Mouse (Mus musculus) midbrain, postnatal 0 days (tissue): ENCODE measurements around the gene Vsig2. TPM values are rescaled to one million over a fixed set of nuclear protein-coding genes. Genes with fewer than 3 reads are reported as not detected.

ENCODE experiments used
- ATAC-seq: fragments of 200-750 bp; cut with Nextera tagmentation; 2 replicates; pipeline ENCODE4 v1.8.0; 2017; ENCODE audit warnings: moderate number of reproducible peaks, mild to moderate bottlenecking, moderate TSS enrichment, moderate library complexity; ENCODE audit not compliant: low FRiP score
- DNase-seq: peaks from one replicate; pipeline ENCODE4 v3.0.0-alpha.2; 2015; ENCODE audit warnings: low spot score
- H3K27ac ChIP-seq: fragments of 300-500 bp; sonication (generic); 2 replicates; pipeline ENCODE4 v1.5.1; 2014; ENCODE audit warnings: low read depth, mild to moderate bottlenecking, low read length, mixed read lengths
- H3K27me3 ChIP-seq: fragments of 300-500 bp; sonication (generic); 2 replicates; pipeline ENCODE4 v1.6.1; 2014; ENCODE audit warnings: low read length, control low read depth, mixed read lengths; ENCODE audit not compliant: insufficient read depth
- H3K36me3 ChIP-seq: fragments of 300-500 bp; sonication (generic); 2 replicates; pipeline ENCODE4 v1.6.1; 2014; ENCODE audit warnings: low read length, control low read depth, mixed read lengths; ENCODE audit not compliant: insufficient read depth
- H3K4me1 ChIP-seq: fragments of 300-500 bp; sonication (generic); 2 replicates; pipeline ENCODE4 v1.6.1; 2014; ENCODE audit warnings: mild to moderate bottlenecking, control low read depth, antibody characterized with exemption, low read length, mixed read lengths; ENCODE audit not compliant: insufficient read depth
- H3K4me2 ChIP-seq: fragments of 300-500 bp; sonication (generic); 2 replicates; pipeline ENCODE4 v1.6.1; 2014; ENCODE audit warnings: low read depth, mild to moderate bottlenecking, low read length, mixed read lengths; ENCODE audit not compliant: poor library complexity, severe bottlenecking
- H3K4me3 ChIP-seq: fragments of 300-500 bp; sonication (generic); 2 replicates; pipeline ENCODE4 v1.5.1; 2014; ENCODE audit warnings: low read depth, mild to moderate bottlenecking, low read length, moderate library complexity
- H3K9ac ChIP-seq: fragments of 300-500 bp; sonication (generic); replicated peaks from 2 replicates; pipeline ENCODE4 v1.6.1; 2014; ENCODE audit warnings: mild to moderate bottlenecking, low read length, moderate library complexity, mixed read lengths; ENCODE audit not compliant: poor library complexity, severe bottlenecking
- H3K9me3 ChIP-seq: fragments of 300-500 bp; sonication (generic); 2 replicates; pipeline ENCODE4 v1.6.1; 2016; ENCODE audit warnings: low read length, control low read depth
- CTCF ChIP-seq: IDR thresholded peaks from 2 replicates; pipeline ENCODE4 v1.5.1; 2016; ENCODE audit warnings: antibody characterized with exemption, mild to moderate bottlenecking
- WGBS: fragments of 180-500 bp; shearing (Covaris S2); extraction: QIAGEN DNeasy Blood & Tissue Kit; methylation state at CpG from one replicate; pipeline ENCODE4 v1.1.7; 2014; 5-methylcytosine and 5-hydroxymethylcytosine counted together
- polyA plus RNA-seq: library from polyadenylated mRNA; unstranded; fragments of >200 nt; fragmentation: Nextera tagmentation; extraction: Ambion mirVana; gene quantifications from 2 replicates; pipeline ENCODE4 v1.2.1, GENCODE M21; 2015
- total RNA-seq: library from RNA; depleted of rRNA; stranded (reverse); fragments of >200 nt; gene quantifications from 2 replicates; pipeline ENCODE4 v1.2.3, GENCODE M21; 2014

Vsig2 gene
- total and polyA plus RNA-seq, 2 experiments from 2014 or later: 1.7 to 6.1 TPM

DNA sequence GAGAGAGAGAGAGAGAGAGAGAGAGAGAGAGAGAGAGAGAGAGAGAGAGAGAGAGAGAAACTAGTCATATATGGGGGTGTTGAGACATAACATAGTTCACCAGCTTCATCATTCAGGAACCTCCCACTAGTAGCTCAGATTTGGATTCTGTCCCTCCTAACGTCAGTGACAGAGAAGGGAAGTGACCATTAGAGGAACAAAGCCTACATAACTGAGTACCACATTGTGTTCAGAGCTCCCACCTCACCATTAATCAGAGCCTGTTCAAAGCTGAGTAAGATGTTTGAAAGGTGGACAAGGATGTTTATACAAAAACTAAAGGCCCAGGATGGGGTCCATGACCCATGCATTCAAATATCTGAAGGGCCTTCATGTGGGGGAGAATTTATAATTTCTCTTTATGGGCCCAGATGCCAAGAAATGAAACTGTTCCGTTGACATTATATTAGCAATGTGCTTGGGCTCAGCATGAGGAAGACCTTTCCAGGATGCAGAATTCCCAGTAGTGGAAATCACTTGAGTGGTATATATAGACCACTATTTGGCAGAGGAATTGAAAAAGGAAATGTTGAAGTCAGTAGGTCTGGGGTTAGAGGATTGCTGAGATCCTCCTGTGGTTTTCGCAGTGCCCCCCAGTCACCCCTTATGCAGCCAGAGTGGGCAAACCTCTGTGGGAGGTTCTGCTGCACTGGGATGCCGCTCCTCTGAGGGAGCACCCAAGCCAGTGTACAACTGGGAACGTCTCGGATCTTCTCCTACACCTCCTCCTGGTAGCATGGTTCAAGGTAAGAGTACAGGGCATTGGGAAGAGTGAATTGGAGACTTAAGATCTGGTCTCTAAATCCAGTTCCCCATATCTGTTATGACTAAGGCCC, 1.9 kb downstream of the Vsig2 start:
- H3K9me3 ChIP-seq: no peaks in the 10 kb centered on the region
- H3K4me2 ChIP-seq: no peak overlapping the region
- no peaks in the 10 kb centered on the region; the same call in 1 of the 2 replicates for H3K4me1 ChIP-seq
- peaks cover 8% of the 10 kb centered on the region; the same call in 1 of the 2 replicates for H3K27me3 ChIP-seq
- no peak for ATAC-seq
- TF ChIP-seq CTCF: no peak
- no peak overlapping the region for H3K9ac ChIP-seq
- no peak for DNase-seq
- H3K4me3 ChIP-seq: no peak overlapping the region
- H3K27ac ChIP-seq: no peak overlapping the region
- no peaks in the 10 kb centered on the region for H3K36me3 ChIP-seq
- WGBS: 87% methylated on average over 6 of the region's 6 CpGs

DNA sequence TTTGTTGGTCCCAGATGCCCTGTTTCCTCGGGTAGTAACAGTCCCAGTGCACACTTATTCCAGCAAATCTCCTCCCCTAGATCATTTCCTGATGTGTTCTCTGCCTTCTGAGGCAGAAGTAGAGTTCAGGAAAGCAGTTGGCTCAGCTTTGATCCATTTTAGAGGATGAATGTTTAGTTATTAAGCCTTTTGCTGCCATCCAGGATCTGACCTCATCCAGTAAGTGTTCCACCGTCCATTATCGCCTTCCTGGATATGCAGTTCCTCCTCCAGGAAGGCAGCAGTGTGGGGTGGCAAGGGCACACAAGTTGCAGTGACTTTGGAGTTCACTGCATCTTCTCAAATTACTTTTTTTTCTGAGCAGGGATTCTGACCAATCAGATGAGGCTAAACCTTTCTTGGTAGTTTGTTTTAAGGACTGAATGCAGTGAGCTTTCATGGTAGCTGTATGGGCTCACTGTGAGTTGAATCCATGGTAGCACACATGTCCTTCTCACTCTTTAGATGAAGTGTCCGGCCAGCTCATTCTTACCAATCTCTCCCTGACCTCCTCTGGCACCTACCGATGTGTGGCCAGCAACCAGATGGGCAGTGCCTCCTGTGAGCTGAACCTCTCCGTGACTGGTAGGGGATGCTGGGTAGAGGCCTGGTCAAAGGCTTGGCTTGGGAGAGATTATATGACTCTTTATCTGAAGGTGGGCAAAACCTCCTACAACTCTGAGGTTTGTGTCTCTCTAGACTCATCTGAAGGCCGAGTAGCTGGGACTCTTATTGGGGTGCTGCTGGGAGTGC, 3.0 kb downstream of the Vsig2 start:
- peaks cover 13% of the 10 kb centered on the region; the same call in 1 of the 2 replicates for H3K27me3 ChIP-seq
- H3K4me1 ChIP-seq: no peaks in the 10 kb centered on the region; the same call in 1 of the 2 replicates
- H3K4me3 ChIP-seq: no peak overlapping the region
- no peak overlapping the region for H3K27ac ChIP-seq
- ATAC-seq (no peak), DNase-seq (no peak)
- 72% methylated on average over 7 of the region's 7 CpGs for WGBS
- no peaks in the 10 kb centered on the region for H3K36me3 ChIP-seq
- H3K4me2 ChIP-seq: no peak overlapping the region
- no peak overlapping the region for H3K9ac ChIP-seq
- H3K9me3 ChIP-seq: no peaks in the 10 kb centered on the region
- TF ChIP-seq CTCF: no peak

DNA sequence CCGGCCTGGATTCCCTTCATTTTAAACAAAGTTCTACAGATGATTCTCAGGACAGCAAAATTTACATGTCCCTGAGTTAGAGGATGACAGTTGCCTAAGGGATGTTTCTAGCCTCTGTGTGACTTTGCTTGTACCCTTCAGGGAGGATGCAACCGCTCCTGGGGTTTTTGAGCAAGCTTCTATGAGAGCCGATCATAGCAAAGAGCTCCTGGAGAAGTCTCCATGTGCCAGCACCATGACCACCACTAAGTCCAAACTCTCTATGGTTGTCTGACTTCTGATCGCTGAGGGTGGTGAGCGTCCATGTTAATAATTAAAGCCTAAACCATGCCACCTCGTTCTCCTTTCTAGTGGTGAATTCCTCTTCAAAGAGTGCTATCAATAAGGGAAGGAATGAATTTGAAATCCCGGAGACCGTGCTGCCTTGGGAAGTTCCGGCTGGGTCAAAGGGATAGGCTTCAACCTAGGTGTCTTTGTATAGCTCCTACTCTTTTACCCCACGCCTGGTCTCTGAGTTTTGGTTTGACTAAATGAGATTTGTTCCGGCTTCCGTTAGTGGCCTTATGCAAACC, 4.9 kb downstream of the Vsig2 start:
- ATAC-seq (no peak), DNase-seq (no peak)
- Histone ChIP-seq H3K4me2 (peak overlapping the region; percentile 47), H3K36me3 (no peaks in the 10 kb centered on the region), H3K4me3 (peak overlapping the region; percentile 29), H3K27ac (no peak overlapping the region), H3K9me3 (no peaks in the 10 kb centered on the region), H3K4me1 (no peaks in the 10 kb centered on the region; the same call in 1 of the 2 replicates), H3K9ac (no peak overlapping the region), H3K27me3 (peaks cover 13% of the 10 kb centered on the region; the same call in 1 of the 2 replicates)
- no peak for TF ChIP-seq CTCF
- 26% methylated on average over 12 of the region's 12 CpGs for WGBS

DNA sequence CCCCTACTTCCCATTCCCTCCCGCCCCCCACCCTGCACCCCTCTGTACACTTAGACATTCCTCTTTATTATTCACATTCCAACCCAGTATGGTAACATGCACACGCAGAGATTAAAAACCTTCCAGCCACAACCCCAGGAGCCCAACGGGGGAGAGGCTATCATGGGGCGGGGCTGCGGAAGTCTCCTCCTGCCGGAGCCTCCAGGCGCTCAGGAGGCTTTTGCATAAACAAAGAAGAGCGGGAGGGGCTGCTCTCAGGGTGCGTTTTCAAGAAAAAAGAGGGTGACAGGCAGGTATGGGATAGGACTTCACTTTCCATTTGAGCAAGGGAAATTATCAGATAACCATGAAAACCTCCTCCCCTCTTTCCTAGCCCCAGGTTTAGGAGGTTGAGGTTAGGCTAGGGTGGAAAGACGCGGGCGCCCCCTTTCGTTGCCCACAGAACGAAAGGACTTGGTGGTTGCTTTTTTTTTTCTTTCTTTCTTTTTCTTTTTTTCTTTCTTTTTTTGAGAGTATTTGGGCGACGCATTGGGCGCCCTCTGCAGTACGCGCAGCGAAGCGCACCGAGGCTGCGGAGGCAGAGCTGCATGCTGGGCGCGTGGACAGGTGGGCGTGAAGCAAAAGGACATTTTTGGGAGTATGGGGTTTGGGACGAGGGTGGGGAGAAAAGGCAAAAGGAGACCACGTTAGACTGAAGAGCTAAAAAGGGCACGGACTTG, 5.6 kb downstream of the Vsig2 start:
- H3K9ac ChIP-seq: peak overlapping the region; percentile 24; the same call in 1 of the 2 replicates

DNA sequence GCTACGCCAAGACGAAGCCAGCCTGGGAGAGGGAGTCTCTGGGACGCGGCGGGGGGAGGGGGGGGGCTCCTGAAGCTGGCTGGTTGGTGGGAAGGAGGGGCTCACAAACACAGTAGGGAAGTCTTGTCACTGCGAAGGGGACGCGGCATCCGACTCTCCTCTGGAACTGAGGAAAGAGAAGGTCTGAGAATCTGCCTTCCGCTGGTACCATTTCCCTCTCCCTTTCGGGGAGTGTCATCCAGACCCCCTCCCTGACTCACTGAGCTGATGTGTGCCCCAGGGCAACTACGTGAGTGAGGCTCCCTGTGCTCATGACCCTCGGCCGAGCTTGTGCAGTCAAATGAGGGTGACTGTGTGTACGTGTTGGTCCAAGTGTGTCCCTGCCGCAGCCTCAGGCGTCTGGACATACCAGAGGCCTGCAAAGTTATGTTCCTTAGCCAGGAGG, 6.1 kb downstream of the Vsig2 start:
- no peak overlapping the region for H3K27ac ChIP-seq
- H3K4me1 ChIP-seq: no peaks in the 10 kb centered on the region; the same call in 1 of the 2 replicates
- WGBS: 12% methylated on average over 17 of the region's 17 CpGs
- peak overlapping the region; percentile 24; the same call in 1 of the 2 replicates for H3K9ac ChIP-seq
- TF ChIP-seq CTCF: no peak
- no peaks in the 10 kb centered on the region for H3K9me3 ChIP-seq
- DNase-seq (no peak), ATAC-seq (peak; percentile 31; the same call in 1 of the 2 replicates)
- H3K36me3 ChIP-seq: no peaks in the 10 kb centered on the region
- peaks cover 14% of the 10 kb centered on the region; the same call in 1 of the 2 replicates for H3K27me3 ChIP-seq
- H3K4me2 ChIP-seq: peak overlapping the region; percentile 47
- H3K4me3 ChIP-seq: peak overlapping the region; percentile 29

More for the DNA sequence above, 5.6 kb downstream of the Vsig2 start:
- Histone ChIP-seq H3K27me3 (peaks cover 13% of the 10 kb centered on the region; the same call in 1 of the 2 replicates), H3K36me3 (no peaks in the 10 kb centered on the region), H3K4me1 (no peaks in the 10 kb centered on the region; the same call in 1 of the 2 replicates), H3K4me2 (peak overlapping the region; percentile 47), H3K4me3 (peak overlapping the region; percentile 29), H3K9me3 (no peaks in the 10 kb centered on the region), H3K27ac (no peak overlapping the region)
- TF ChIP-seq CTCF: peak; percentile 81
- DNase-seq (peak; percentile 56), ATAC-seq (peak; percentile 39)
- under 1% methylated on average over 29 of the region's 29 CpGs for WGBS
